Mouse (Mus musculus): Measurements from ENCODE around the gene Utp4. TPM values are rescaled to one million over a fixed set of nuclear protein-coding genes. Genes with fewer than 3 reads are reported as not detected.
A peak's percentile ranks its signal among the peaks of the same experiment; 100 is the strongest.

The Utp4 gene
- polyA plus RNA-seq, 1 experiment from 2014 or later, result 22.8 TPM

DNA sequence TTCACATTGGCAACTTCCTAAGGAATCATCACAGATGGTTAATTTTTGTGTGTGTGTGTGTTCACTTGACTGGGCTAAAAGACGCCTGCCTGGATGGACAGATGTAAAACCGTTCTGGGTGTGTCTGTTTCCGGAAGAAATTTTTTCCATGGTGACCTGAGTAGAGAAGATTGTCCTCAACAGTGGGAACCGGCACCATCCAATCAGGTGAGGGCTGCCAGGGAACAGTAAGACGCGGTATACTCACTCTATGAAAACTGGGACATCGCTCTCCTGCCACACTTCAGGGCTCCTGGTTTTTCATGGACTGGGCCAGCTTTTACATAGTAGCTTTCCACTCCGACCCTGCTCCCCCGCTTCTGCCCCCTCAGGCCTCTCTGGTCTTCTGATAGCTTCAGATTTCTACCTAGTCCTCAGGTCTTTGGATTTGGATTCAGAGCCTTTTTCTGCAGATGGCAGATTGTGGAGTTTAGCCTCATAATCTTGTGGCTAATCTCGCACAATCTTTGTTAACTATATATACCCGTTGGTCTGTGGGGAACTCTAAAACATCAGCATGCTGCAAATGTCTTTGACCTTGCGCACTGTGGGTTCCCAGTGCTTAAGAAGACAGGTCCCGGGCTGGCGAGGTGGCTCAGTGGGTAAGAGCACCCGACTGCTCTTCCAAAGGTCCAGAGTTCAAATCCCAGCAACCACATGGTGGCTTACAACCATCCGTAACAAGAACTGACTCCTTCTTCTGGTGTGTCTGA, 41.0 kb downstream of the Utp4 start:
- 76% methylated on average over 15 of the region's 16 CpGs for WGBS
- ATAC-seq, result no peak
- H3K4me1 ChIP-seq (replicated peaks; ENCODE audit: control insufficient read depth, insufficient read depth, low read length), result peaks cover 3% of the 10 kb centered on the region; the same call in 1 of the 2 replicates
- no peak overlapping the region for H3K4me2 ChIP-seq (replicated peaks; ENCODE audit: low read depth)
- H3K9ac ChIP-seq (ENCODE audit: low read depth, low read length), result no peak overlapping the region
- no peak overlapping the region for H3K27ac ChIP-seq (ENCODE audit: low read depth, low read length)
- H3K9me3 ChIP-seq (ENCODE audit: control insufficient read depth), result no peaks in the 10 kb centered on the region
- no peak for TF ChIP-seq CTCF (IDR thresholded peaks at IDR 0.05; ENCODE audit: low read depth)
- H3K27me3 ChIP-seq (replicated peaks; ENCODE audit: control insufficient read depth, insufficient read depth, low read length), result no peaks in the 10 kb centered on the region
- no peak overlapping the region for H3K4me3 ChIP-seq (ENCODE audit: low read depth, low read length)
- H3K36me3 ChIP-seq (ENCODE audit: control insufficient read depth, insufficient read depth), result no peaks in the 10 kb centered on the region

DNA sequence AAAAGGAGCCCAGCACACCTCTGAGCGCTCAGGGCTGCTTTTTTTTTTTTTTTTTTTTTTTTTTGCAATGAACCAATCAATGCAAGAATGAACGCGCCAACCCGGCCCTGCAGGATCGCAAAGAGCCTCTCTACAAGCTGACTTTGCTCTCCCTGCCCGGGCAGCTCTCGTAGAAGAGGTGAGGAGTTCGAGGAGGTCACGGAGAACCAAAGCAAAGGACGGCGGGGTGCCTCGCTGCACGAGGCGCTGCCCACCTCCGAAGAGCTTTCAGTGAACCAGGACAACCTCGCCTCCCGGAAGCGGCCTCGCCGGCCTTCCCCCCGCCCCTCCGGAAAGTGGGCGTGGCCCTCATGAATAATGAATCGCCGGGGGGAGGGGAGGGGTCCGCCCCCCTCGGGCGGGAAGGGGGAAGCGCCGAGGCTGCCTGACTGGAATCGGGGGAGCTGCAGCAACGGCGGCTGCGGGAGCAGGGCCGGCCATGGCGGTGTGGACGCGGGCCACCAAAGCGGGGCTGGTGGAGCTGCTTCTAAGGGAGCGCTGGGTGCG, 42.0 kb downstream of the Utp4 start, which contains the start of gene Sntb2:
Gene Sntb2, plus strand, starts transcription at position 427 of the 546 bp plus-strand sequence.
- peak within 1 kb of the TSS; percentile 96 for H3K9ac ChIP-seq (ENCODE audit: low read depth, low read length)
- peak within 1 kb of the TSS; percentile 94 for H3K4me3 ChIP-seq (ENCODE audit: low read depth, low read length)
- no peaks in the 10 kb centered on the region for H3K27me3 ChIP-seq (replicated peaks; ENCODE audit: control insufficient read depth, insufficient read depth, low read length)
- no peak; the same call in 1 of the 2 replicates for TF ChIP-seq CTCF (IDR thresholded peaks at IDR 0.05; ENCODE audit: low read depth)
- H3K9me3 ChIP-seq (ENCODE audit: control insufficient read depth), result no peaks in the 10 kb centered on the region
- peak within 1 kb of the TSS; percentile 95 for H3K27ac ChIP-seq (ENCODE audit: low read depth, low read length)
- ATAC-seq, result peak; percentile 70
- peaks cover 3% of the 10 kb centered on the region; the same call in 1 of the 2 replicates for H3K4me1 ChIP-seq (replicated peaks; ENCODE audit: control insufficient read depth, insufficient read depth, low read length)
- WGBS, result under 1% methylated on average over 37 of the region's 41 CpGs
- H3K4me2 ChIP-seq (replicated peaks; ENCODE audit: low read depth), result peak within 1 kb of the TSS; percentile 90
- no peaks in the 10 kb centered on the region for H3K36me3 ChIP-seq (ENCODE audit: control insufficient read depth, insufficient read depth)

GRCm38 (mm10) chr8:106935899-106936477, 42.6 kb downstream of the Utp4 start:
- no peaks in the 10 kb centered on the region for H3K9me3 ChIP-seq (ENCODE audit: control insufficient read depth)
- peak; percentile 58 for ATAC-seq
- H3K4me3 ChIP-seq (ENCODE audit: low read depth, low read length), result peak overlapping the region; percentile 94
- peaks cover 3% of the 10 kb centered on the region; the same call in 1 of the 2 replicates for H3K4me1 ChIP-seq (replicated peaks; ENCODE audit: control insufficient read depth, insufficient read depth, low read length)
- H3K9ac ChIP-seq (ENCODE audit: low read depth, low read length), result peak overlapping the region; percentile 96
- no peak for TF ChIP-seq CTCF (IDR thresholded peaks at IDR 0.05; ENCODE audit: low read depth)
- peak overlapping the region; percentile 95 for H3K27ac ChIP-seq (ENCODE audit: low read depth, low read length)
- no peaks in the 10 kb centered on the region for H3K27me3 ChIP-seq (replicated peaks; ENCODE audit: control insufficient read depth, insufficient read depth, low read length)
- H3K4me2 ChIP-seq (replicated peaks; ENCODE audit: low read depth), result peak overlapping the region; percentile 90
- H3K36me3 ChIP-seq (ENCODE audit: control insufficient read depth, insufficient read depth), result no peaks in the 10 kb centered on the region
- under 1% methylated on average over 59 of the region's 76 CpGs for WGBS

DNA sequence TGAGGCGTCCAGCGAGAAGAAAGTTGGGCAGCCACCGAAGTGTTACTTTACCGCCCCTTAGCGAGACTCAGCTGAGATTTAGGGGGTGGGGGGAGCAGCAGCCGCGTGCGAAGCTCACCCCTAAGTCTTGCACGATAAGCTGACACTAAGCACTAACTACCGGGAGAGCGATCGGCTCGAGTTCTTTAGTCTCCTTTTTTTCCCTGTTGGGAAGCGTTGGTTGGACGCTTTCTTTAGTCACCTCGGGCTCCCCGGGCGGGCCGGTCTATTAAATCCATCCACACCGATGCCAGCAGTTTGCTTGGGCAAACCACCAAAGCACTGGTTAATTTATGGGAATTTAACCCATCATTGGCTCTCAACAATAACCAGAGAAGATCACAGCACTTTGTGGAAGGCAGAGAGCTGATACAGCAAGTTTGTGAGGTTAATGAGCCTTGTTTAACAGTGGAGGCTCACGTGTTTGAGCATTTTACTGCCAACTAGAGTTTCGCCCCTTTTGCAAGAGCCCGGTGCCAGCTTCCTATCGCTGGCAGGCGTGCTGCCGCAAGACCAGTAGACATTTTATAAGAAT, 43.1 kb downstream of the Utp4 start:
- Histone ChIP-seq H3K4me1 (replicated peaks; ENCODE audit: control insufficient read depth, insufficient read depth, low read length) (peaks cover 3% of the 10 kb centered on the region; the same call in 1 of the 2 replicates), H3K27me3 (replicated peaks; ENCODE audit: control insufficient read depth, insufficient read depth, low read length) (no peaks in the 10 kb centered on the region), H3K4me2 (replicated peaks; ENCODE audit: low read depth) (peak overlapping the region; percentile 90), H3K9me3 (ENCODE audit: control insufficient read depth) (no peaks in the 10 kb centered on the region), H3K36me3 (ENCODE audit: control insufficient read depth, insufficient read depth) (no peaks in the 10 kb centered on the region), H3K9ac (ENCODE audit: low read depth, low read length) (peak overlapping the region; percentile 96), H3K4me3 (ENCODE audit: low read depth, low read length) (peak overlapping the region; percentile 94), H3K27ac (ENCODE audit: low read depth, low read length) (peak overlapping the region; percentile 95)
- WGBS, result 1% methylated on average over 26 of the region's 26 CpGs
- no peak for TF ChIP-seq CTCF (IDR thresholded peaks at IDR 0.05; ENCODE audit: low read depth)
- peak; percentile 16; the same call in 1 of the 2 replicates for ATAC-seq

DNA sequence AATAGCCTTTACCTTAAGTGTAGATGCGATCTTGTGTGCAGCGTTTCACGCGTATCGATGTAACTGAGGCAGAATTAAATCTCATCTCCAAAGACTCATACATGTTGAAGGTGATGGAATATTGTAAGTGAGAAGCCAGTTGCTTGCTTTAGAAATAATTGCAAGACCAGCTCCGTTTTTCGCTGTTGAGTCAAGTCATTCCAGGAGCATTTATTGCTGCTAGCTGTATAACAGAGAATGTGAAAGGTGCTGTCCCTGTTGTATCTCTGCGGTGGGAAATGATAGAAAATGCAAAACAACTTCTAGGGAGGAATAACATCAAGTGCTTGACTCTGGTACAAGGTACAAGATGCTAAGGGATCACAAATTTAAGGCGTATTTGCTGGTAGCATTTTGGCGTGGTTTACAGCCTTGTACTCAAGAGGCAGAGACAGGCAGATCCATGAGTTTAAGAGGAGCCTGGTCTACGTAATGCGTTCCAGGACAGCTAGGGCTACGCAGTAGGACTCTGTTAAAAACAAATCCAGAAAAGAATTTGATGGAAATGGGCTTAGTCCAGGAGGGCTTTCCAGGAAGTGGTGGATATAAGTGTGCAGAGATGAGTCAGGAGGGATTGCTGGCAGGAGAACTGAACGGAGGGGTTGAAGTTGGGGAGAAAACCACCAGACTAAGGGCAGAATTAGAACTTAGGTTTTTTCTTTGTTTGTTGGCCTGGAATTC, 43.8 kb downstream of the Utp4 start:
- Histone ChIP-seq H3K9me3 (ENCODE audit: control insufficient read depth) (no peaks in the 10 kb centered on the region), H3K4me3 (ENCODE audit: low read depth, low read length) (peak overlapping the region; percentile 94), H3K36me3 (ENCODE audit: control insufficient read depth, insufficient read depth) (no peaks in the 10 kb centered on the region), H3K27ac (ENCODE audit: low read depth, low read length) (peak overlapping the region; percentile 95; the same call in 1 of the 2 replicates), H3K4me1 (replicated peaks; ENCODE audit: control insufficient read depth, insufficient read depth, low read length) (peaks cover 3% of the 10 kb centered on the region; the same call in 1 of the 2 replicates), H3K27me3 (replicated peaks; ENCODE audit: control insufficient read depth, insufficient read depth, low read length) (no peaks in the 10 kb centered on the region), H3K9ac (ENCODE audit: low read depth, low read length) (peak overlapping the region; percentile 96), H3K4me2 (replicated peaks; ENCODE audit: low read depth) (peak overlapping the region; percentile 90)
- no peak for TF ChIP-seq CTCF (IDR thresholded peaks at IDR 0.05; ENCODE audit: low read depth)
- no peak for ATAC-seq
- WGBS, result 28% methylated on average over 14 of the region's 14 CpGs
